Mouse (Mus musculus): ENCODE data around the gene Dmrtc1c2.
"Not testable (repeated sequence)": the region's sequence is repeated elsewhere in the genome, so short reads cannot be mapped to it uniquely, and the experiment has no call there.

Gene Dmrtc1c2

GRCm38 (mm10) chrX:102854516-102854915 lies at the start of gene Dmrtc1c2:
TSS of gene Dmrtc1c2 (minus strand) at chrX:102854616.
- CTCF ChIA-PET, POLR2A ChIA-PET: not testable (repeated sequence)

- ChIA-PET CTCF (interaction anchor here in 1 of 4 experiments (0.8 to 1.2 kb wide), 2 partner anchors 349 to 363 kb away, joined by 3 read pairs; partner anchors contain the start of gene Hdac8), POLR2A (no interaction called here)
Observed at GRCm38 (mm10) chrX:102867871-102868270, 13.5 kb upstream of the Dmrtc1c2 start, which contains the start of gene 1700031F05Rik. TSS of gene 1700031F05Rik (minus strand) at chrX:102867971.

- POLR2A ChIA-PET, result no interaction called here
- CTCF ChIA-PET, result no interaction called here
Observed at GRCm38 (mm10) chrX:102812311-102812710, 42.1 kb downstream of the Dmrtc1c2 start.

- CTCF ChIA-PET, POLR2A ChIA-PET: not testable (repeated sequence)
Observed at GRCm38 (mm10) chrX:102802663-102803062, 51.8 kb downstream of the Dmrtc1c2 start, which contains the start of gene Dmrtc1c1. TSS of gene Dmrtc1c1 (plus strand) at chrX:102802963.

Measured in embryonic stem cell, embryonic (primary cell).